Mouse (Mus musculus): Measurements from ENCODE around the gene Tbpl2.

Tbpl2 gene

DNA sequence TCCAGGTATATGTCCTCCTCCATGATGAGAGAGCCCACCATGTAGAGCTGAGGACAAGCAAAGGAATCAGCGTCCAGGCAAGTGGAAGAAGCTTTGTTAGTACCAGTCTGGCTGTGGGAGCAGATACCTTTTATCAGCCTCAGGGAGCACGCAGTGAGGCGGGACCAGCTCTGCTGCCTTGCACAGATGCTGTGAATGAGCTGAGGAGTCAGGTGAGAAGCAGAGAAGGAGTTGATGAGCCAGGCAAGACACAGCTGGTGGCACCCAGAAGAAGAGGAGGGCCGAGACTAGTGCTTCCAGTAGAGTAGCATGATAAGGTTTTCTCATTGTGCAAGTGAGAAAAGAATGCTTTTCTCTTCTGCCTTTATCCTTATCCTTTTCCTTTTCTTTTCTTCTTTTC, at the start of gene Tbpl2:
Gene Tbpl2, minus strand, starts transcription at position 101 of the 400 bp plus-strand sequence.
- no peak for DNase-seq

DNA sequence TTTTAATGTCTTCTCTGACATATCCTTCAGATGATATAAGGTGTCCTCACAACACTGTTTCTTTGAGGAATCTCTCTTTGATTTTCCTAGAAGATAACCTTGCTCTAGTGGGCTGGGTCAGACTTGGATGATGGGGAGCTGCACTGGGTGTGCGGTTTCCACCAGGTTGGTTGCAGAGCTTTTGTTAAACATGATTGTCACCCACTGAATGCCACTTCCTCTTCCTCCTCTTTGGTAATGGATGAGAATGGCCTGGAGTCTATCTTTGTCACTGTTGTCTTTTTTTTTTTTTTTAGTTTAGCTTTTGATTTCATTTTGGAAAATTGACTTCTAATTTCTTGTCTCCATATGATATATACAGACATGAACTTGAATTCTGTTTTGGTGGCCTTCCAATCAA, 38.0 kb upstream of the Tbpl2 start:
- no peak for DNase-seq

DNA sequence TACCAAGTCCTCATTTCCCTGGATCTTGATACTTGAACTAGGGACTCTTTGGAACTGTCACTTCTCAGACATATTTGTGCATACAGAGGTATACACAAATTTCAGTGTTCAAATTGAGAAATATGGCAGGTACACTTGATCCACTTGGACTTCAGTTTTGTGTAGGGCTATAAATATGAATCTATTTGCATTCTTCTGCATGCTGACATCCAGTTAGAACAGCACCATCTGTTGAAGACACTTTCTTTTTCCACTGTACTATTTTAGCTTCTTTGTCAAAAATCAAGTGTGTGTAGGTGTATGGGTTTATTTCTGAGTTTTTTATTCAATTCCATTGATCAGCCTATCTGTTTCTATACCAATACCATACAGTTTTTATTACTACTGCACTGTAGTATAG, 12.7 kb upstream of the Tbpl2 start:
- no peak for DNase-seq

DNA sequence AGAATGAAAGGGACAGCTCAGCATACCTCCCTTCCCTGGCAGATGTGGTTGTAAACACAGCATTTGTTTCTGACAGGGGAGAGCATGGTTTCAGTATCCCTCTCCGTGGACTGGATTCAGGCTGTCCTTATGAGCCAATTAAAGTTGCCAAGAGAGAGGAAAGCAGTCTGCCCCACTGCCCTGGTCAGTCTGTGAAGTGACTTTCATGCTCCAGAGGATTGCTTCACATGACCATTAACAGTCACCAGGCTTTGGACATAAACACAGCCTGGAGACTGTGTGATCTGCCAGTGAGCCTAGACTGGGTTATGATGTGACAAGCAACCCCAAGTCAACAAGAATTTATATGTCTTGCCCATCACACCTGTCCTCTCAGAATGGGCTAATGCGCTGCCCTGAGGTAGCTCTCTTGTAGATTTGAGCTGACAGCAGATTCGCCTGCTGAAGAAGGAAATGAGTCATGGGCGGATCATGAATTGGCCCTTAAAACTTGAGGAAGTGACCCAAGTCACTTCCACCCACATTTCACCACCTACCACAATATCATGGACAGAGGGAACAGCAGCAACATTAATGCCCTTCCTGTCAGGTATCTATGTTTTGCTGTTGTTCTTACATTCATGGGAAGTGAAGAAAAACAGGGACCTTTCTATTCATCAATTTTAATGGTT, 7.4 kb upstream of the Tbpl2 start:
- DNase-seq, result peak; percentile 19 to 30

DNA sequence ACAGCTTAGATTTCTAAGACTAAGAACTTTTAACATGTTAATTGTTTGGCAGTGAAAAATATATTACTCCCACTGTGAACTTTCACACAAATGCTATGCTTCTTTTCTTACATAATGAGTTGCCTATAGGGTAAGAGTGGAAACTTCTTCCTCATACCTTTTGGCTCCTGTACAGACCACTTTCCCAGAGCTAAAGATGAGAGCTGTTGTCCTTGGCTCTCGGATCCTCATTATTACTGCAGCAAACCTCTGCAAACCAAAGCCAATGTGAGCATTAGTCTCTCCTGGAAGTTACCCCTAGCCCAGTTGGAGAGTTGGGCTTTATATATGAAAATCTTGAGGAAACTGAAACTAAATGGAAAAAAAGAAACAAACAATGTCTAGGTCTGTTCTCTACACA, 5.5 kb downstream of the Tbpl2 start:
- DNase-seq, result no peak

DNA sequence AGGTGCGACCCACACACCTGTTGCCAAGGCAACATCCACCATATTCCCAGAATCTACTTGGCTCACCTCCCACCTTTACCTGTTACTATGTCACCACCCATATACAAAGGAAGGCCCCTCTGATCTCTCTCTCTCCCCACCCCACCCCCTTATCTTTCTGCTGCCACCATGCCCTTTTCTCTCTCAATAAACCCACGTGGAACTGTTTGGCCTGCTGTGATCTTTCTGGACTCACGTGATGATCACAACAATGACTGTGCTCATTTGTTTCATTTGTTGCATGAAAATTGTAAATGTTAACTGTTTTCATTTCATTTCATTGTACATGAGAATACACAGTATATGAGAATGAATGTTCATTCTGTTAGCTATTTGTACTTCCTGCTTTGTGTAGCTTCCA, 45.9 kb downstream of the Tbpl2 start:
- DNase-seq, result no peak

DNA sequence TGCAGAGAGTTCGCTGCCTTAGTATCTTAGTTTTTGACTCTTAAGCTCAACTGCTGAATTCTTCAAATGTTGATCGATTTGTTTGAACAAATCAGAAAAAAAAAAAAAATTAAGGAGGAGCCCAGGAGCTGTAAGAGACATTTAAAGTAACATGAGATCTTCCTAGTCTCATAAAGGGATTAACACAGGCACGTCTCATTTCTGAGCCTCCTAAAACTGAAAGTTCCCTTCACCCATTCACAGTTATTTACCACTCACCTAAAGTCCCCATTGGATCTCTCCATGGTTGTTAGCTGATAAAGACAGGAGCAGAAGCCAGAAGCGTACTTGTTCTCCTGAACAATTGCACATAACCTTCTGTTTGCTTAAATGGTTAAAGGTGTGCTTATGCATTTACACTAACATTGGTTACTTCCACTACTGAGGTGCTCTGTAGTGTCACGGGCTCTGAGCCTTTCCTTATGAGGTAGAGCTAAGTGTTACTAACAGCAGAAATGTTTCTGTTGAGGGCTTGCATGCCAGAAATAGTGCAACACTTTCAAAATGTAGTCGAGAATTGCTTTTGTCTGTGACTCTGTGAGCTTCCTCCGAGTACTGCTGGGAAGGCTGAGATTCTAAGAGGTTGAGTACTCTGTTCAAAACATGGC, 46.9 kb downstream of the Tbpl2 start, which contains the start of gene Hnmt:
Gene Hnmt, minus strand, starts transcription at position 51 of the 647 bp plus-strand sequence.
- peak in 1 of 2 experiments; percentile 4 for DNase-seq

DNA sequence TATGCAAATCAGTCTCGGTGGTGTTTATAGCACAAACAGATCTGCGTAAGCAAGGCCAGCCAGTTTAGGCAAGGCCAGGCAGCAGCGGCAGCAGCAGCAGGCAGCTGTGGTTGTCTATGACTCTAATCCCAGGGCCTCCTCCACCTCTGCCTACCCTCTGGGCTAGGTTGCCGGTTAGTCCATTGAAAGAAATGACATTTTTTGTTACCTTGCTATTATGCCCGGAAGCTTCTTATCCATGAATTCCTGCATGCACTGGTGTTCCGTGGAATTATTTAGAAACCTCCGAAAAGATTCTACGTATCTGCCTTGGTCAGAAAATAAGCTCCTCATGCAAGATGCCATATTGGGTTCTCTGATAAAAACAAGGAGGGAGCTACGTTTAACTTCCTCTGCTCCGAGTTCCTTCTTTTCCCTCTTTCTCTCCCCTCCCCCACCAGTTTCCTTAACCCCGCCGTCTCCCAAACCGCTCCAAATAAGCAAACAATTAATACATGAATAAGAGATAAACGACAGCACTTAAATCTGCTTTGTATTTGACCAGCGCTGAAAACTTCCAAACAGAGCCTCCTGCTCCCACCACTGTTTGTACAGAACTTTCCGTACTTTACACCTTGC, 47.8 kb downstream of the Tbpl2 start:
- DNase-seq, result peak; percentile 83 to 86

DNA sequence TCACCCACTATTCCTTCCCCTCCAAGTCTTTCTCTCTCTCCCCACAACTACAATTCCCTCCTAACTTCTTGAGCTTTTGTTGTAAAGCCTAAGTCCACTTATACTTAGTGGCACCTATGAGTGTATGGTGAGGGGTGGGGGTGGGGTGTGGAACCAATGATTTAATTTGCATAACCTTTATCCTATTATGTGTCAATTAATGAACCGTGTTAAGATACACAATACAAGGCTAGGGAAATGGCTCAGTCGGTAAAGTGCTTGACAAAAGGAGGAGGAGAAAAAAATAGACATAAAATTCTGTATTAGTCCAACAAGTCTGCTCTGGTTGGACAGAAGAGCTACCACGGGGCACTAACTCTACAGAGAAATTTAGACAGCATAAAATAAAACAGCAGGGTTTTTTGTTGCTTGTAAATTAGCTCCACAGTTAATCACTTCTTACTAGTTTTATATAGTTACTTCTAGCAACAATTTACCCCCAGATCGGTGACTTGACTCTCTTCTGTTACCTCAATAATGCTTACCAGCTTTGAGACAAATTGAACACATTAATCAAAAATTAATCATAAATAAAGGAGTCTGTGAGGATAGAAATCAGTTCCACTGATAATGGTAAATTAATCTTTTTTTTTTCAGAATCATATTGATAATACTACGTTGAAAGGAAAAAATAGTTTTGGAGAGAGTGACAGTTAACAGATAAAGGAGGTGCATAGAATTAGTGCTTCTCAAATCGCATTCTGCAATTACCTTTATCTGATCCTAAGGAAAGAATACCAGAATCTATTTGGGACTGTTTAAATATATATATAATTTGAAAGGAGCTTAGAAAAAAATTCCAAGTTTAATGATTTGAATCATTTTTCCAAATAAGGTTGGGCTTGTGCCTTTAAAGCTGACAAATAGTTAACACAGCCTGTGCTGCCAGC, 48.6 kb downstream of the Tbpl2 start:
- no peak for DNase-seq

DNA sequence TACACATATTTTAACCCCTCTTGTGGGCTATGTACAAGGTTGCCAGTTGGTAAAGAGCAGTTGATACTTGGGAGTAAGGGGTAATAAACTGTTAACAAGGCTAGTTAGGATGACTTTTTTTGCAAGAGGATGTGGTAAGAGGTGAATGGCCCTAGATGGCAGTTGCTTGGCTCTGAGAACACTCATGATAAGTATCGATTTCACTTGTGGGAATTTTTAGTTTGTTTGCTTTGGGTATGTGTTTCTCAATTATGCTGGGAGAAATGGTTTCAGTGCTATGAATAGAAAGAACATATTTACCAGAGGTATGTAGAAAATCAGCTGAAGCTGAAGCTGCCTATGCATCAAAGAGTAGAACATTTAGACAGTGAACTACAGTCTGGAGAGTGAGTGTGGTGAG, 53.5 kb downstream of the Tbpl2 start:
- DNase-seq, result no peak

DNA sequence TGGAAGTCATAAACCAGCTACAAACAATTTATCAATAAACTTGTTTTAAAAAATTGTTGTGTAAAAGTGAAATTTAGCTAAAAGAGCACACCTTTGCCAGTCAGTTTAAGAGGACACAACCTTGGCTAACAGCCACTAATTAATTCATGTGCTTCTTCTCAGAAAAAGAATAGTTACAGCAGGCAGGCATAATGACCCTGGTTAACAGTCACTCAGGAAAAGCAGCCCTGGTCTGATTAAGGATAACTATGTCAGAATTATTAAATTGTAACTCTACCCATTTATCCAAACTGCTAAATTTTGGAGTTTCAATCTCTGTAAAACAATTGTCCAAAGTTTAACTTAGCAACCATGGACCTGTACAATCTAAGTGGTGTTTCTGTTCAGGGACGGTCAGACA, 55.9 kb downstream of the Tbpl2 start:
- no peak for DNase-seq
